Mouse (Mus musculus): Measurements from ENCODE around the gene Pdia5.

Gene Pdia5

GRCm38 (mm10) chr16:35362221-35362620 lies 128.5 kb downstream of the Pdia5 start:
- peak; percentile 40 for DNase-seq (ENCODE audit: low read depth, low spot score)

GRCm38 (mm10) chr16:35360593-35360992 lies 130.1 kb downstream of the Pdia5 start:
- DNase-seq (ENCODE audit: low read depth, low spot score): peak; percentile 86

DNA sequence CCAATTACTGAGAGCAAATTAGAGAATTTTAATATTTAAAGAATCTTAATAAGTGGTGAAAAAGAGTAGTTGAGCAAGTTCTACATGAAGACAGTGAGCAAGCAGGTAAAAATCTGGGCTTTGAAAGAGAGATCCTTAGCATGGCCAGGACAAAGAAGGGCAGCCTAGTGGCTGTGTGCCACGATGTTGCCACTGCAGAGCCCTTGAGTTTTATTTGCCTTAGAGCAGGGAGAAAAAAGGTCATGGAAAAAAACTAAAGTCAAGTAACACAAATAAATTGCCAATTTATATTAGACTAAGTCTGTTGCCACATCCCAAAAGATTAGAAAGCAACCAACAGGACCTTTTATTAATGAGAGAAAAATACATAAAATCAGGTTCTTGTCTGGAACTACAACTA lies 133.2 kb downstream of the Pdia5 start:
- DNase-seq (ENCODE audit: low read depth, low spot score): no peak
